Mouse (Mus musculus): ENCODE data around the gene Zfp385c. TPM values are rescaled to one million over a fixed set of nuclear protein-coding genes. Genes with fewer than 3 reads are reported as not detected.

Zfp385c gene
- polyA plus RNA-seq, 1 experiment = 0.14 TPM

GRCm38 (mm10) chr11:100719312-100719711 is 27.1 kb upstream of the Zfp385c start:
- WGBS = 80% methylated on average over 3 of the region's 3 CpGs
- DNase-seq (ENCODE audit: low read depth, low spot score) = no peak

DNA sequence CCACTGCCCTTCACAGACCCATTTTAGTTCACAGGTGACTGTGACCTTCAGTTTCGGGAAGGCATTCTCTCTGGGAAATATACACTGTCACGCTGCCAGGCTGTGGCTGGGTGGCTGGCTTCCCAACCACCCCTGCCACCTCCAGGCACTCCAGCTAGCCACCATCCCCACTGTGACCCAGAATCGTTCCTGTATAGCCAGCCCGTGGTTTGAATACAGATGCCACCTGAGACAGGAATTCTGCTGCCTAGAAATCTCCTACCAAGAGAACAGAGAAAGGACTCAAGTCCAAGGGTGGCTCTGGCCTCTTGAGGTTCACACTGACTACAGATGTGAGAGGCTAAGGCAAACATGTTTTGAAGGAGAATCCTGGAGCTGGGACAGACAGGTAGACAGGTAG is 26.6 kb upstream of the Zfp385c start:
- WGBS = 87% methylated on average over 4 of the region's 4 CpGs
- no peak for DNase-seq (ENCODE audit: low read depth, low spot score)

DNA sequence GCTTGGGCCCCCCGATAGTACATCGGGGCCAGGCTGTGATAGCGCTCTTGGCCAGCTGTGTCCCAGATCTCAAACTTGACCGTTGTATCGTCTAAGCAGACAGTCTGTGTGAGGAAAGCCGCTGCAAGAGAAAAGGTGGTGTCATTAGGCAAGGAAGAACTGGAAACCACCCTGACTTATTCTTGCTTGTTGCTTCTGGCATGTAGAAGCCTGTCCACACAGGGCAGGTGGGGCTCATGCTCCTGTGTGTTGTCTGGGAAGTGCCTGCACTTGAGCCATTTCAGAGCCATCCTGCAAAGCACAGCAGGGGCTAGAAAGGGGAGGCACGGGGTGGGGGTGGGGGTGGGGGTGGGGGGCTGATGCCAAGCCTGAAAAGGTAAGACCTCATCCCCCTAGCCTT is 26.2 kb upstream of the Zfp385c start:
- DNase-seq (ENCODE audit: low read depth, low spot score) = no peak
- 97% methylated on average over 7 of the region's 7 CpGs for WGBS

- 77% methylated on average over 3 of the region's 3 CpGs for WGBS
- DNase-seq (ENCODE audit: low read depth, low spot score) = no peak
Measured at GRCm38 (mm10) chr11:100716649-100717048, 24.4 kb upstream of the Zfp385c start.

DNA sequence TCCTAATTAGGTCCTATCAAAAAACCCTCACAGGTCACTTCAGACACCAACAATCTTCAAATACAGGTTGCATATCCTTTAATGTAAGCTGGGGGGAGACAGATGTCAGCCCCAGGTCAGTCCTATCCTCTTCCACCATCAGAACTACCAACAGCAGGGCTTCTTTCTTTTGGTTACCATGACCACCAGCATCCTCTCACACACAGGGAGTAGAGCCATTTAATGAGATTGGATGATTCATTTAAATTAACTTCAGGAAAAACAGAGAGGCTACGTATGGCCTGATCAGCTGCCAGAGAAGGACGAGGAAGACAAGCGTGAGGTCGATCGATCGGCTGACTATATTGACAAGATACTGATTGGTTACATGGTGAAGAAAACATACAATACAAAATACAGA is 22.7 kb upstream of the Zfp385c start:
- no peak for DNase-seq (ENCODE audit: low read depth, low spot score)
- WGBS = 86% methylated on average over 6 of the region's 6 CpGs

DNA sequence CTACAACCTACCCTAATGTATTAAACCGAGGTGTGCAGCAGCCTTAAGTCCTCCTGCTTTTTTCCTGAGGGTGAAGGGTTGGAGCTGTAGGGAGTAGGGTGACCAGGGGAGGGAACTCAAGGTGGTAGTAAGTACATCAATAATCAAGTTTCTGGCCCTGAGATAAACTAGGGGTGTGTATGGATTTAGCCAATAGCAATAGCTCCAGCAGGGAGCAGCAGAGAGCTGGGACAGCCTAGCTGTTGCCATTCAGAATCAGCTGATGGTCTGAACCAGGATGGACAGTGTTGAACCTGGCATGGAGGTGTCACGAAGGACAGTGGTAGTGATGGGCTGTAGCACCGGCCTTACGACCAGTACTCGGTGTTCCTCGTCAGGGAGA is 22.3 kb upstream of the Zfp385c start:
- 56% methylated on average over 6 of the region's 6 CpGs for WGBS
- DNase-seq (ENCODE audit: low read depth, low spot score) = no peak

DNA sequence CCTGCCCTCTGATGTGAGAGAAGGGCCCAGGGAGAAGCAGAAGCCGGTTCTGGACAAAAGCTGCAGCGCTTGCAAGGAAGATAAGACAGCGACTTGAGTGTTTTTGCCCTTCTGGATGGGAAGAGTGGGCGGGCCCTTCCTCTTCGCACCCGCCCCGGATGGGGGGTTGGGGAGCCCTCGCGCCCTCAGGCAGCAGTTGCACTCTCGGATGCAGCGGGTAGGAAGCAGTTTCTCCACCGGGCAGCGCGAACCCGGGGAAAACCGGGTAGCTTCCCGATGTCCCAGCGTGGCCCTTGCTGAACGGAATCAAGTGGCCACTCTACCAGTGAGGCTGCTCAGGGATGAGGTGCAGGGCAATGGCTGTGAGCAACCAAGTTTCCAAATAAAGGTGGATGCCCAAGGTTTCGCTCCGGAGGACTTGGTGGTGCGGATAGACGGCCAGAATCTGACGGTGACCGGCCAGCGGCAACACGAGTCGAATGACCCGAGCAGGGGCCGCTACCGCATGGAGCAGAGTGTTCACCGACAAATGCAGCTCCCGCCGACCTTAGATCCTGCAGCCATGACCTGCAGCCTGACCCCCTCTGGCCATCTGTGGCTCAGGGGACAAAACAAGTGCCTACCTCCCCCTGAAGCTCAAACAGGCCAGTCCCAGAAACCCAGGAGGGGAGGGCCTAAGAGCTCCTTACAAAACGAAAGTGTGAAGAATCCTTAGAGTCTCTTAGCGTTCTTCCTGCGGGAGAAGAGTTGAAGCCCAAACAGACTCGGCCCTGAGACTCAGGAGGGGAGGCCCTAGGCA is 21.7 kb upstream of the Zfp385c start, which contains the start of gene Hspb9:
Hspb9 (plus strand) TSS at position 116 of the 799 bp plus-strand sequence.
- DNase-seq (ENCODE audit: low read depth, low spot score) = no peak
- WGBS = 39% methylated on average over 38 of the region's 38 CpGs

DNA sequence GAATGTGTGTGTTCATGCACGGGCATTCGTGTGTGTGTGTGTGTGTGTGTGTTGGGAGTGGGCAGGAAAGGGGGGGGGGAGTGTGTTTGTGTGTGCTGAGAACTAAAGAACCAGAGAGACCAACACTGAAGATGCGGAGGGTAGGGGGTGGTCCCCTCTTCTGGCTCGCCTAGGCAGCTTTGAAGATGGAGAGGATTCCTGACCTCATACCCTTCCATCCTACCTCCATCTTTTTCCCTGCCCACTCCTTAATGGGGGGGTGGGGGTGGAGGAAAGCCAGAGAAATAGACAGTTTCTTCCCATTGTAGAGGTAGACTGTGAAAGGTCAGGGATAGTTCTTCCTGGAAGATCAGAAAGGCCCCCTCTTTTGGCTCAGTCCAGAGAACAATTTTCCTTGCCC is 20.9 kb upstream of the Zfp385c start:
- WGBS = 88% methylated on average over 4 of the region's 4 CpGs
- DNase-seq (ENCODE audit: low read depth, low spot score) = no peak

DNA sequence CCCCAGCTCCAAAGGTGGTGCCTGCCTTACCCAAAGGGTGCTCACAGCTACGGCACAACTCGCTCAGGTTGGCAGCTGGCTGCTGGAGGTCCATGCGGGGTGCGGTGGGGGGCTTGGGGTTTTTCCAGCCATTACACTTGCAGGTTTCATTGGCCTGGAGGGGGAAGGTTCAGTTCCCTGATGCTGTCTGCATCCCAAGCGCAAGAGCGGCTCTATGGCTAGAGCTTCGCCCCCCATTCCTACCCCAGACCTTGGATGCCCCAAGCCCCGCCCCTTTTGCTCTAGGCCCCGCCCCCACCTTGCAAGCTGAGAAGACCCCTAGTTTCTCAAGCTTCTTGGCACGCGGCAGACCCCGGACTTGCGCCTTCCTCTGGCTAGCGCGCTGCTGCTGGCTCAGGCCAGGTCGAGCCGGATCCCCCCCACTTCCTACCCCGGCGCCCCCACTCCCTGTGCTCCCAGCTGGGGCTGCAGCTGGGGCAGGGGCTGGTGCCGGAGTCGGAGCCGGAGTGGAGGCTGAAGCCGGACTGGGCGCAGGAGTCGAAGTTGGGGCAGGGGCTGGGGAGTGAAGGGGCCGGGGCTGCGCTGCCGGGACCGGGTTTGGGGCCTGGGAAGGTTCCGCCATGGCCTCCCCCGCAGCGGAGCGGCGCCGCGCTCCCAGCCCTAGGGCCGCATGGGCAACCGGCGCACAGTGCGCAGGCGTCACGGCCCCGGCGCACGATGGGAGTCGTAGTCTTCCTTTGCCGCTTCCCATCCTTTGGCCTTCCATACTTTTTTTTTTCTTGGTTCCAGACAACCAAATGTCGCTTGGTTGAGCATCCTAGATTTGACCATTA is 19.7 kb upstream of the Zfp385c start, which contains the start of gene Kat2a:
Kat2a (minus strand) TSS at position 683 of the 833 bp plus-strand sequence.
- DNase-seq (ENCODE audit: low read depth, low spot score) = peak; percentile 61
- 2% methylated on average over 47 of the region's 48 CpGs for WGBS

DNA sequence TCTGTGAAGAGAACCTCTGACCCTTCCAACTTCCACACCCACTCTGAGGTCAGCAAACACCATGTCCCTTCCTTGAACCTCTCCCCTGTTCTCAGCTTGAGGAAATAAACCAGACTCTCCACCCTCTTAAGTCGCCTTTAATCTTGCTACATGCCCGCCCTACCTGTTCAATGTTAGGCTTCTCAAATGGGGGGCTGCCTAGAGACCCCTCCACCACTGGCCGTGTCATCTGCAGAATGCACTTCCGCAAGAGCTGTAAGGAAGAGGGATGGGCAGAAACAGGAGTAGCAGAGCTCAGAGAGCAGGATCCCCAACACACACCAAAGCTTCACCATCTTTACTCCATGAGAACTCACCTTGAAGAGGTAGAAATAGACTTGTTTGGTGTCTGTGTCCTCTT is 18.7 kb upstream of the Zfp385c start:
- 65% methylated on average over 4 of the region's 4 CpGs for WGBS
- DNase-seq (ENCODE audit: low read depth, low spot score) = no peak

DNA sequence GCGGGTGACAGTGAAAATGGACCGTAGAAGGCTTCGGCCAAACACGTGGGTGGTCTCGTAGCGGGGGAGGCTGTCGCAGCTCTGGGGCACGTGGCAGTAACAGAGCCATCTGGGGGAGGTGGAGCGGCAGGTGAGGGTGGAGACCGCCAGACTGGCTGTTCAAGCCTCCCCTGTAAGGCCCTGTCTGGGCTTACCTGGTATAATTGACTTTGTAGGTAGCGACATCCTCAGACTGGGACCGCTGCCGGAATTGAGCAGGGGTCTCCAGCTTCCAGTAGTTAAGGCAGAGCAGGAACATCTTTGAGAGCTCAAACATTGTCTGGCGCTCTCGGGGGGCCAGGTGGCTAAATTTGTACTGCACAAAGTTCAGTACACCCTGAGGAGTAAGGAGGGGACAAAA is 18.3 kb upstream of the Zfp385c start:
- no peak for DNase-seq (ENCODE audit: low read depth, low spot score)
- 90% methylated on average over 15 of the region's 15 CpGs for WGBS

- WGBS = 97% methylated on average over 9 of the region's 9 CpGs
- DNase-seq (ENCODE audit: low read depth, low spot score) = no peak
Measured at GRCm38 (mm10) chr11:100709201-100709810, 17.1 kb upstream of the Zfp385c start.

DNA sequence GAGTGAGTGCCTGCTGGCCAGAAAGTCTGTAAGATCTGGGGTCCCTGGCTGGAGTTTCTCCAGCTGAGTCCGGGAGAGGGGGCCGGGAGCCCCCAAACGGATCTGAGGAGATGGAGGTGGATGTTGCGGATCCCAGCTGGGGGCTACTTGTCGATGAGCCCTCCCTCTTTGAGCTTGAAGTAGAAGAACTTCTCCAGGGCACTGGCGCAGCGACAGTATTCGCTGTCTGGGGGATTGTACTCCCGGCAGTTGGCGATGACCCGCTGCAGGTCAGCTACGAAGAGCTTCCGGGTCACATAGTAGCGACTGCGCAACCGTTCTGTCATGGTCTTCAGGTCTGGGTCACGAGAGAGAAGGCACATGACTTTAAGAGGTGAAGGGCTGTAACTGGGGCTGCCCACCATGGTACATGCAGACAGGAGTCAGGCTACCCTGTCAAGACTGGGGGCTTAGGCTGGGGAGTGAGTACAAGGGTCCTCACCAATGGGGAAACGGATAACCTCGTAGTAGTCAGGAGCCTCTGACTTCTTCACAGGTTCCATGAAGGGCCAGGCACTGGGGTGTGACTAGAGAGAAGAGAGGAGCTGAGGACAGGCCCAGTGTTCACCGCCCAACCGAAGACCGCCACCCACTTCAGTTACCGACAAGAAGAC is 13.0 kb upstream of the Zfp385c start:
- no peak for DNase-seq (ENCODE audit: low read depth, low spot score)
- 93% methylated on average over 23 of the region's 23 CpGs for WGBS

DNA sequence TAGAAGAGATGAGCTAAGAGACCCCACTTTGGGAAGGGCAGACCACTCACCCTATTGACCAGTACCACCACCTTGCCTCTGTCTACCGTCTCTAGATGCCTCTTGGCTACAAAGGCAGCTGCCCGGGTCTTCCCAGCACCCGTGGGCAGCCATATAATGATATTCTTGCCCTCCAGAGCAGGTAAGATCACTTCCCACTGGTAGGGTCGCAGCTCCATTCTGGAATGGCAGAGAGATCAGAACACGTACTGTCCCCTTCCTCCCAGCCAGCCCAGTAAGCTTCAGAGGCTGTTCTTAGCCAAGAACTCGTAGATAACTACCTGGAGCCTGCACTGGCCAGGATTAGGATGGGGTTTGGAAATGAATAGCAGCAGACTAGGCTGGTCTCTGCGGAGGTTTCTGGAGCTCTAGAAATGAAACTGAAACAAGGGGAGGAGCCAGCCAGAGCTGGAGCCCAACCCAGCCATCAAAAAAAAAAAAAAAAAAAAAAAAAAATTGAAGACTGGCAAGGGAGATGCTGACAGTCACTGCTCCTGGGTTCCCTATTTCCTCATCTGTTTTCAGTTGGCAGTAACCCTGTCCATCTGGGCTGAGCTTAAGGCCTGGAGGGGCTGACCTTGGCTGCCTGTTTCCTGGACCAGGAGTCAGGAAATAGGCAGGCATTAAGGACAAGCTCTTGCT is 11.7 kb upstream of the Zfp385c start, which contains the start of gene Dhx58:
Dhx58 (minus strand) TSS at position 421 of the 681 bp plus-strand sequence.
- no peak for DNase-seq (ENCODE audit: low read depth, low spot score)
- WGBS = 16% methylated on average over 7 of the region's 7 CpGs

GRCm38 (mm10) chr11:100703366-100703765 is 11.1 kb upstream of the Zfp385c start:
- DNase-seq (ENCODE audit: low read depth, low spot score) = no peak
- 48% methylated on average over 11 of the region's 11 CpGs for WGBS

DNA sequence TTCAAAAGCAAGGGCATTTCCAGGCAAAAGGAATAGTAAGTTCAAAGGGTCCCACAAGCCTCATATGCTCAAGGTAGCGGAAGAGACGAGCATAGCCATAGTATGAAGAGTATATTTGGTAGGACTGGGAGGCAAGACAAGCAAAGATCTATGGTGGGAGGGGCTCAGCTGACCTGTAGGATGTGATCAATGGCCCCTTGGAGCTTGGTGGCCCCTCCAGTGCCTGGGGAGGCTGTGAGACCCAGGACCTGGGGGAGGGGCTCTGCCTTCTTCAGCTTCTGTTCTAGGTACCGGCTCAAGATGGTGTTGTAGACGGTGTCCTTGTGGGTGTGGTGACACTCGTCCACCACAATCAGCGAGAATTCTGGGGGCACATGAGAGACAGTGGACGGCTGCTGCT is 10.7 kb upstream of the Zfp385c start:
- no peak for DNase-seq (ENCODE audit: low read depth, low spot score)
- WGBS = 44% methylated on average over 7 of the region's 7 CpGs

- 41% methylated on average over 19 of the region's 19 CpGs for whole genome bisulfite sequencing
- peak; percentile 55 for DNase-seq (ENCODE audit: low read depth, low spot score)
Measured at GRCm38 (mm10) chr11:100702081-100702851, 10.0 kb upstream of the Zfp385c start.

GRCm38 (mm10) chr11:100701301-100701700 is 9.0 kb upstream of the Zfp385c start:
- no peak for DNase-seq (ENCODE audit: low read depth, low spot score)
- 16% methylated on average over 14 of the region's 14 CpGs for whole genome bisulfite sequencing
